Mouse (Mus musculus) liver, postnatal 0 days (tissue): ENCODE results near the gene Abat. TPM values are rescaled to one million over a fixed set of nuclear protein-coding genes. Genes with fewer than 3 reads are reported as not detected.

Experiments used
- ATAC-seq: fragments of 200-750 bp; cut with Nextera tagmentation; 2 replicates; pipeline ENCODE4 v1.8.0; 2017; ENCODE audit warnings: mild to moderate bottlenecking, moderate library complexity
- DNase-seq: peaks from one replicate; pipeline ENCODE4 v3.0.0-alpha.2; 2016
- H3K27ac ChIP-seq: fragments of 300-500 bp; sonication (generic); 2 replicates; pipeline ENCODE4 v1.5.1; 2014; ENCODE audit warnings: antibody characterized with exemption, moderate library complexity, mild to moderate bottlenecking, low read depth
- H3K27me3 ChIP-seq: fragments of 300-500 bp; sonication (generic); 2 replicates; pipeline ENCODE4 v1.6.1; 2014; ENCODE audit warnings: low read length, control low read depth, mixed read lengths; ENCODE audit not compliant: insufficient read depth
- H3K36me3 ChIP-seq: fragments of 300-500 bp; sonication (generic); replicated peaks from 2 replicates; pipeline ENCODE4 v1.6.1; 2014; ENCODE audit warnings: mild to moderate bottlenecking, control low read depth, low read length, moderate library complexity, mixed read lengths; ENCODE audit not compliant: insufficient read depth
- H3K4me1 ChIP-seq: fragments of 300-500 bp; sonication (generic); 2 replicates; pipeline ENCODE4 v1.6.1; 2014; ENCODE audit warnings: antibody characterized with exemption, mild to moderate bottlenecking, control low read depth; ENCODE audit not compliant: insufficient read depth
- H3K4me2 ChIP-seq: fragments of 300-500 bp; sonication (generic); 2 replicates; pipeline ENCODE4 v1.6.1; 2014; ENCODE audit warnings: low read depth, mild to moderate bottlenecking, low read length, moderate library complexity, mixed read lengths
- H3K4me3 ChIP-seq: fragments of 300-500 bp; sonication (generic); 2 replicates; pipeline ENCODE4 v1.5.1; 2014; ENCODE audit warnings: low read depth, low read length
- H3K9ac ChIP-seq: fragments of 300-500 bp; sonication (generic); replicated peaks from 2 replicates; pipeline ENCODE4 v1.6.1; 2014; ENCODE audit warnings: mild to moderate bottlenecking, moderate library complexity
- H3K9me3 ChIP-seq: fragments of 300-500 bp; sonication (generic); 2 replicates; pipeline ENCODE4 v1.6.1; 2016; ENCODE audit warnings: mild to moderate bottlenecking, control low read depth, low read length, mixed read lengths
- CTCF ChIP-seq: sonication (generic); IDR thresholded peaks from 2 replicates; pipeline ENCODE4 v1.5.1; 2016; ENCODE audit warnings: antibody characterized with exemption, low read depth
- EP300 ChIP-seq: IDR thresholded peaks from 2 replicates; pipeline ENCODE4 v1.6.1; 2016; ENCODE audit warnings: antibody characterized with exemption, low read depth, mild to moderate bottlenecking
- WGBS: fragments of 180-500 bp; shearing (Covaris S2); extraction: QIAGEN DNeasy Blood & Tissue Kit; methylation state at CpG from one replicate; pipeline ENCODE4 v1.1.7; 2014; ENCODE audit not compliant: insufficient replicate concordance; 5-methylcytosine and 5-hydroxymethylcytosine counted together
- polyA plus RNA-seq: library from polyadenylated mRNA; unstranded; fragments of >200 nt; fragmentation: Nextera tagmentation; extraction: Ambion mirVana; gene quantifications from 2 replicates; pipeline ENCODE4 v1.2.1, GENCODE M21; 2015

Abat gene
- polyA plus RNA-seq, 1 experiment from 2014 or later: 37.8 TPM

- Histone ChIP-seq H3K4me1 (no peaks in the 10 kb centered on the region), H3K4me3 (no peak overlapping the region), H3K36me3 (no peaks in the 10 kb centered on the region), H3K27ac (no peak overlapping the region), H3K27me3 (no peaks in the 10 kb centered on the region), H3K9me3 (no peaks in the 10 kb centered on the region), H3K4me2 (no peak overlapping the region), H3K9ac (no peak overlapping the region)
- TF ChIP-seq CTCF (no peak), EP300 (no peak)
- 81% methylated on average over 5 of the region's 5 CpGs for WGBS
- DNase-seq (no peak), ATAC-seq (no peak)
Measured at GRCm38 (mm10) chr16:8597516-8597915, 84.3 kb downstream of the Abat start.

GRCm38 (mm10) chr16:8603789-8604188, 90.6 kb downstream of the Abat start:
- peaks cover 3% of the 10 kb centered on the region; the same call in 1 of the 2 replicates for H3K36me3 ChIP-seq
- WGBS: 40% methylated on average over 3 of the region's 3 CpGs
- H3K4me2 ChIP-seq: no peak overlapping the region
- DNase-seq (peak; percentile 29), ATAC-seq (peak; percentile 96)
- no peaks in the 10 kb centered on the region for H3K9me3 ChIP-seq
- no peaks in the 10 kb centered on the region for H3K27me3 ChIP-seq
- no peak for TF ChIP-seq CTCF
- TF ChIP-seq EP300: 0 out of 2 replicates have a peak, but pooled peaks have one; percentile 61
- peaks cover 4% of the 10 kb centered on the region; the same call in 1 of the 2 replicates for H3K4me1 ChIP-seq
- H3K27ac ChIP-seq: peak overlapping the region; percentile 70
- H3K9ac ChIP-seq: no peak overlapping the region
- H3K4me3 ChIP-seq: no peak overlapping the region

GRCm38 (mm10) chr16:8610397-8610796, 97.2 kb downstream of the Abat start:
- no peak overlapping the region for H3K4me3 ChIP-seq
- H3K27me3 ChIP-seq: no peaks in the 10 kb centered on the region
- DNase-seq (no peak), ATAC-seq (no peak)
- 68% methylated on average over 3 of the region's 3 CpGs for WGBS
- H3K9ac ChIP-seq: no peak overlapping the region
- peaks cover 13% of the 10 kb centered on the region for H3K4me1 ChIP-seq
- no peak overlapping the region for H3K27ac ChIP-seq
- H3K4me2 ChIP-seq: no peak overlapping the region
- H3K9me3 ChIP-seq: no peaks in the 10 kb centered on the region
- peaks cover 9% of the 10 kb centered on the region for H3K36me3 ChIP-seq
- no peak for TF ChIP-seq EP300
- no peak for TF ChIP-seq CTCF

- no peak overlapping the region for H3K4me3 ChIP-seq
- H3K9ac ChIP-seq: peak overlapping the region; percentile 57
- ATAC-seq: peak; percentile 99
- H3K36me3 ChIP-seq: peaks cover 12% of the 10 kb centered on the region
- peak; percentile 71 for DNase-seq
- H3K4me2 ChIP-seq: peak overlapping the region; percentile 50
- no peaks in the 10 kb centered on the region for H3K27me3 ChIP-seq
- no peaks in the 10 kb centered on the region for H3K9me3 ChIP-seq
- peaks cover 13% of the 10 kb centered on the region for H3K4me1 ChIP-seq
- TF ChIP-seq CTCF (no peak), EP300 (peak; percentile 98)
- peak overlapping the region; percentile 93 for H3K27ac ChIP-seq
- WGBS: 62% methylated on average over 8 of the region's 8 CpGs
Measured at GRCm38 (mm10) chr16:8612214-8613005, 99.2 kb downstream of the Abat start.

- Histone ChIP-seq H3K4me1 (peaks cover 13% of the 10 kb centered on the region), H3K9me3 (no peaks in the 10 kb centered on the region), H3K27ac (peak overlapping the region; percentile 93), H3K36me3 (peaks cover 8% of the 10 kb centered on the region; the same call in 1 of the 2 replicates), H3K4me2 (peak overlapping the region; percentile 50), H3K9ac (peak overlapping the region; percentile 57), H3K4me3 (0 out of 2 replicates have a peak overlapping the region, but pooled peaks have one; percentile 8), H3K27me3 (no peaks in the 10 kb centered on the region)
- WGBS: 61% methylated on average over 4 of the region's 4 CpGs
- peak; percentile 69 for ATAC-seq
- DNase-seq: peak; percentile 24
- TF ChIP-seq EP300 (no peak), CTCF (no peak)
Measured at GRCm38 (mm10) chr16:8613039-8613438, 99.8 kb downstream of the Abat start.

GRCm38 (mm10) chr16:8613447-8613846, 100.2 kb downstream of the Abat start:
- Histone ChIP-seq H3K4me2 (peak overlapping the region; percentile 50), H3K27ac (peak overlapping the region; percentile 93), H3K9ac (peak overlapping the region; percentile 57), H3K9me3 (no peaks in the 10 kb centered on the region), H3K36me3 (peaks cover 9% of the 10 kb centered on the region; the same call in 1 of the 2 replicates), H3K4me3 (no peak overlapping the region), H3K4me1 (peaks cover 13% of the 10 kb centered on the region), H3K27me3 (no peaks in the 10 kb centered on the region)
- TF ChIP-seq CTCF (no peak), EP300 (no peak)
- ATAC-seq (no peak), DNase-seq (no peak)
- WGBS: 71% methylated on average over 3 of the region's 3 CpGs
